Mouse (Mus musculus): ENCODE data around the gene Npnt. TPM values are rescaled to one million over a fixed set of nuclear protein-coding genes. Genes with fewer than 3 reads are reported as not detected.

Npnt gene
- total RNA-seq, 2 experiments from 2014 or later = 6.8 to 7.7 TPM

GRCm38 (mm10) chr3:132855458-132856212, 94.5 kb downstream of the Npnt start:
- DNase-seq = no peak

- DNase-seq = no peak
Measured at GRCm38 (mm10) chr3:132854271-132854670, 95.8 kb downstream of the Npnt start.

DNA sequence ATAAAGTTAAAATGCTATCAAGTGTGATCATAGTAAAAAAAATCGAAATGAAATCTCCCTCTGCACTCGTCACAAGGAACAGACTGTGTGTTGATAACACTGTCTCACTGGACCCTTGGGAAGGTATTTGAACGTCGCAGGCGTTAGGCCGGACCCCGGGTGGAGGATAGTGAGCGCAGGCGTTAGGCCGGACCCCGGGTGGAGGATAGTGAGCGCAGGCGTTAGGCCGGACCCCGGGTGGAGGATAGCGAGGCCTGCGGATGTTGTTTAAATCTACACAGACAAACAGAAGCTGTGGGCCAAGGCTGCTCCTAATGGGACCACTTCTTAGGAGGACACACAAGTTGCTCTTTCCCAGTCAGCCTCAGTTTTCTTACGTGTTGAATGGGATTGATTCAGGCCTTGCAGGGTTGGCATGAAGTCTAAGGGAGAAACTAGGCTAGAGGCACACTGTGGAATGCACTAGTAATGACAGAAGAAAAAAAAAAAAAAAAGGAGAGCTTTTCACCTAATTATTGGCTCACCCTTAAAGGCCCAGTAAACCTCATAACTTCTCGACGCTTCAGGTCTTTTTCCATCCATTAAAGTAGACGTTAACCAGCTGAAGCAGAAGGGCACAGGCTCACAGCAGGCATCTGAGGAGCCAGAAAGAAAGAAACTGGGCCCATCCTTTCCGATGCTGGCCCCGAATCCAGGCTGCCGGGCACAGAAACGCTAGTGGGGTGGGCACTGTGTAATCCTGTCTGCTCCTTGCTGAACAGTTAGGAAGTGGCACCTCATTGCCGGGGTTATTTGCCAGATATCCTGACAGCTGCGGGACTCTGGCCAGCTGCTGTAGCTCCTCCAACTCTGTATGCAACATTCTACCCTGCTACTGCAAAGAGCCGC, 98.0 kb downstream of the Npnt start:
- no peak for DNase-seq

GRCm38 (mm10) chr3:132851417-132851816, 98.7 kb downstream of the Npnt start:
- no peak for DNase-seq

- DNase-seq = no peak
Measured at GRCm38 (mm10) chr3:132850431-132850830, 99.7 kb downstream of the Npnt start.

GRCm38 (mm10) chr3:132849669-132850068, 100.4 kb downstream of the Npnt start:
- DNase-seq = no peak

DNA sequence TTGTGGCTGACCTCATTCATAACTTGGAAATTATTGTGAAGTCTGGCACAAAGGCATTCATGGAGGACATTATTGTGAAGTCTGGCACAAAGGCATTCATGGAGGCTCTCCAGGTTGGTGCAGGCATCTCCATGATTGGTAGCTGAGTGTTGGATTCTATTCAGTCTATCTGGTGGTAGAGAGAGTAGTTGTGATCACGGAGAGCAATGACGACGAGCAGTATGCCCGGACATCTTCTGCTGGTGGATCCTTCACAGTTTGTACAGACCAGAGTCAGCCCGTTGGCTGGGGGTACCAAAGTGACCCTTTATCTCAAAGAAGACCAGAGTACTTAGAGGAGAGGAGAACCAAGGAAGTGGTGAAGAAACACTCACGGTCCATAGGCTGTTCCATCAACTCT, 107.4 kb downstream of the Npnt start:
- no peak for DNase-seq

GRCm38 (mm10) chr3:132839516-132839915, 110.6 kb downstream of the Npnt start:
- no peak for DNase-seq

- DNase-seq = no peak
Measured at GRCm38 (mm10) chr3:132838656-132839417, 111.3 kb downstream of the Npnt start.

DNA sequence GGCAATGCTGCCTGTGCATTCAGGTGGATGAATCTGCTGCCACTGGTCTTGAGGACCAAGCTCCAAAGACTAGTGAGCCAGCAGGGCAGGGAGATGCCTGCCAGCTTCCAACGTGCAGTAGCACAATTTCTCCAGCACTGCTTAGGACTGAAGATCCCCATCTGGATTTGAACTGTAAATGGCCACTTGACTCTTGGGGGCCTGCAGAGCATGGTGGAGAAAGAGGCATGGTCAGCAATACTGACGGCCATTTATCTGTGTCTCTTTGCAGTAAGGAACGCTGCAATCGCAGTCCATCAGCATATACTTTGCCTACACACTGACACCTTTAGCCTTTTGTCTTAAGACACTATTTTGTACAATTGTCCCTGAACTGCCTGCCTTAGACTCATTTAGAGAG, 113.0 kb downstream of the Npnt start:
- no peak for DNase-seq

DNA sequence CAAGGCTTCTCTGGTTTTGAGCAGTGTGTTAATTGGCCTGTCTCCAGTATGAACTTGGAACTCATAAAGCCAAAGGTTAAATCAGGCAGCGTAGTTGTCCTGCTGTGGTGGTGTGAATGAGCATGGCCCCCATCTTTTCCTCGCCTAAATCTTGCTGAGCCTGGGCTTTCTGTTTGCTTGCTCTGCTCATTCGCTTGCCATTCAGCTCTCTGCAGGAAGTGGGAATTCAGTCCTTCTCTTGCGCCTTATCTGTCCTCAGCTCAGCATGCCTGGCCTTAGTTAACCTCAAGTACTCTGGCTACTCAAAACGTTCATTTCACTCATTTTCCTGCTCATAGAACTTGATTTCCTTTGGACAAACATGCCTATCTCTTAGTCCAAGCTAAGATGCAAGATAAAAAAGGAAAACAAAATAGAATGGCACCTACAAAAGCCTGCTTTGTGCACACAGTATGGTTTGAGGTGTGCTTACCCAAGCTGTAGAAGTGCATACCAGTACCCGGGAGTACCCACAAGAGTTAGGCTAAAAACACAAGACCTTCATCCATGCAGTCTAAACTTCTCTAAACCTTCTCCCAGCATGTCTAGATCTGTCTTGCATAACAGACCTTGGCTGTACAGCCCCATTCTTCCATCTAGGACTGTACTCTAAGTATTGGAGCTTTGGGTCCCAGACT, 114.8 kb downstream of the Npnt start:
- DNase-seq = no peak

Other genes with a start within 250 kb of the Npnt start
- gene Ints12, start 141.5 kb upstream of the Npnt start, total RNA-seq (2021) = 1 to 10 TPM; 7.3 to 7.6 TPM
- gene Gstcd, start 141.7 kb upstream of the Npnt start, total RNA-seq (2021) = 1 to 10 TPM; 2.0 to 2.4 TPM

All from gastrocnemius, postnatal 25 days (tissue).